10 mouse cellular contexts compared by ENCODE assay signal in genomic region chr10:63113027-63113604, GRCm38 (mm10). TPM values are rescaled to one million over a fixed set of nuclear protein-coding genes. Genes with fewer than 3 reads are reported as not detected.
DNase-seq lines count a peak whose midpoint lies in the region; ATAC-seq lines count a peak whose summit lies in the region.
"Had no signal": no experiment of that assay in that cellular context is flagged by ENCODE, and none has a peak within 500 bp of the region (broad histone marks: within the 10 kb centered on the region; RNA-seq: fewer than 3 reads in every experiment).

No protein-coding gene starts in this region.

- DNase-seq in lung, postnatal 25 days (ENCODE audit: low spot score): no peak
- DNase-seq in embryonic facial prominence, embryonic 14.5 days (ENCODE audit: low spot score): peak; percentile 48
- DNase-seq in retina, postnatal 1 day: peak; percentile 77
- no peak for DNase-seq in spleen, postnatal 10 days (ENCODE audit: low spot score in 2 of 2)
- no peak for DNase-seq in spleen, postnatal 4 days (ENCODE audit: low spot score in 2 of 2)

- H3K4me1 ChIP-seq in forebrain, embryonic 13.5 days: no peaks in the 10 kb centered on the region
- no peaks in the 10 kb centered on the region for H3K4me1 ChIP-seq in forebrain, embryonic 12.5 days
- H3K4me1 ChIP-seq in lung, embryonic 16.5 days (replicated peaks; ENCODE audit: control insufficient read depth, insufficient read depth, low read length): no peaks in the 10 kb centered on the region
- no peaks in the 10 kb centered on the region for H3K4me1 ChIP-seq in embryonic facial prominence, embryonic 14.5 days (ENCODE audit: control insufficient read depth, insufficient read depth, low read length)
- H3K4me1 ChIP-seq: limb, embryonic 12.5 days had no signal

- 51% methylated on average over 5 of the region's 5 CpGs for WGBS in forebrain, embryonic 13.5 days
- 55% methylated on average over 5 of the region's 5 CpGs for WGBS in forebrain, embryonic 12.5 days
- WGBS in lung, embryonic 16.5 days: 40% methylated on average over 5 of the region's 5 CpGs
- WGBS in embryonic facial prominence, embryonic 14.5 days: 52% methylated on average over 5 of the region's 5 CpGs

- no peak overlapping the region for H3K4me3 ChIP-seq in forebrain, embryonic 13.5 days
- H3K4me3 ChIP-seq in forebrain, embryonic 12.5 days (replicated peaks): no peak overlapping the region
- no peak overlapping the region for H3K4me3 ChIP-seq in lung, embryonic 16.5 days (ENCODE audit: low read length)
- H3K4me3 ChIP-seq in embryonic facial prominence, embryonic 14.5 days (ENCODE audit: low read depth, low read length): no peak overlapping the region
- H3K4me3 ChIP-seq: limb, embryonic 12.5 days had no signal

- H3K36me3 ChIP-seq in forebrain, embryonic 13.5 days (ENCODE audit: poor library complexity, severe bottlenecking): no peaks in the 10 kb centered on the region
- no peaks in the 10 kb centered on the region for H3K36me3 ChIP-seq in forebrain, embryonic 12.5 days (replicated peaks)
- H3K36me3 ChIP-seq in lung, embryonic 16.5 days (ENCODE audit: control insufficient read depth, insufficient read depth, low read length): no peaks in the 10 kb centered on the region
- no peaks in the 10 kb centered on the region for H3K36me3 ChIP-seq in embryonic facial prominence, embryonic 14.5 days (ENCODE audit: control insufficient read depth, insufficient read depth, low read length)
- H3K36me3 ChIP-seq: limb, embryonic 12.5 days had no signal

- no peaks in the 10 kb centered on the region for H3K9me3 ChIP-seq in forebrain, embryonic 13.5 days (replicated peaks)
- no peaks in the 10 kb centered on the region for H3K9me3 ChIP-seq in forebrain, embryonic 12.5 days
- peaks cover 4% of the 10 kb centered on the region for H3K9me3 ChIP-seq in lung, embryonic 16.5 days (ENCODE audit: control insufficient read depth, low read length)
- H3K9me3 ChIP-seq in embryonic facial prominence, embryonic 14.5 days (ENCODE audit: control insufficient read depth, low read length): 0 out of 2 replicates have a peak, but pooled peaks cover 3% of the 10 kb centered on the region
- H3K9me3 ChIP-seq: limb, embryonic 12.5 days had no signal

- H3K27ac ChIP-seq in forebrain, embryonic 13.5 days: no peak overlapping the region
- no peak overlapping the region for H3K27ac ChIP-seq in forebrain, embryonic 12.5 days
- no peak overlapping the region for H3K27ac ChIP-seq in lung, embryonic 16.5 days (ENCODE audit: low read length)
- no peak overlapping the region for H3K27ac ChIP-seq in embryonic facial prominence, embryonic 14.5 days (replicated peaks; ENCODE audit: low read depth, low read length)
- H3K27ac ChIP-seq: limb, embryonic 12.5 days had no signal

- H3K4me2 ChIP-seq in forebrain, embryonic 13.5 days: no peak overlapping the region
- H3K4me2 ChIP-seq in forebrain, embryonic 12.5 days: no peak overlapping the region
- no peak overlapping the region for H3K4me2 ChIP-seq in lung, embryonic 16.5 days (ENCODE audit: low read depth, low read length)
- no peak overlapping the region for H3K4me2 ChIP-seq in embryonic facial prominence, embryonic 14.5 days (ENCODE audit: low read depth, low read length)
- H3K4me2 ChIP-seq: heart, embryonic 11.5 days; limb, embryonic 12.5 days had no signal

- no peaks in the 10 kb centered on the region for H3K27me3 ChIP-seq in forebrain, embryonic 13.5 days
- H3K27me3 ChIP-seq in forebrain, embryonic 12.5 days: no peaks in the 10 kb centered on the region
- H3K27me3 ChIP-seq in lung, embryonic 16.5 days (ENCODE audit: control insufficient read depth, insufficient read depth, low read depth, low read length): no peaks in the 10 kb centered on the region
- H3K27me3 ChIP-seq in embryonic facial prominence, embryonic 14.5 days (replicated peaks; ENCODE audit: control insufficient read depth, insufficient read depth, low read length): no peaks in the 10 kb centered on the region
- H3K27me3 ChIP-seq: limb, embryonic 12.5 days had no signal

- no peak overlapping the region for H3K9ac ChIP-seq in forebrain, embryonic 13.5 days
- no peak overlapping the region for H3K9ac ChIP-seq in forebrain, embryonic 12.5 days
- no peak overlapping the region for H3K9ac ChIP-seq in lung, embryonic 16.5 days (ENCODE audit: low read length)
- H3K9ac ChIP-seq in embryonic facial prominence, embryonic 14.5 days (ENCODE audit: low read depth, low read length): no peak overlapping the region
- H3K9ac ChIP-seq: limb, embryonic 12.5 days had no signal

- ATAC-seq in forebrain, embryonic 13.5 days: 0 out of 2 replicates have a peak, but pooled peaks have one; percentile 30
- ATAC-seq in forebrain, embryonic 12.5 days (ENCODE audit: low FRiP score): no peak
- peak; percentile 34; the same call in 1 of the 2 replicates for ATAC-seq in lung, embryonic 16.5 days (ENCODE audit: low read depth)
- no peak for ATAC-seq in embryonic facial prominence, embryonic 14.5 days (ENCODE audit: low read depth)

RNA-seq across cellular contexts. Expression of gene Atoh7, which starts 13.7 kb away (rescaled TPM):
- polyA plus RNA-seq in forebrain, embryonic 13.5 days (2015; fragmentation: Nextera tagmentation; extraction: Ambion mirVana): 0.63 and 1.0 TPM in 2 replicates
- polyA plus RNA-seq in forebrain, embryonic 12.5 days (2016; fragmentation: Nextera tagmentation; extraction: Ambion mirVana): 0.47 and 0.79 TPM in 2 replicates
- not detected in 2 replicates for polyA plus RNA-seq in lung, embryonic 16.5 days (2015; fragmentation: Nextera tagmentation; extraction: Ambion mirVana)
- polyA plus RNA-seq in embryonic facial prominence, embryonic 14.5 days (2014; fragmentation: Nextera tagmentation; extraction: Ambion mirVana): 1.1 TPM in 1 of 2 replicates, not detected in the other
- polyA plus RNA-seq: heart, embryonic 11.5 days had no signal

RNA-seq across cellular contexts. Expression of gene Pbld1, which starts 53.2 kb away (rescaled TPM):
- 1.7 and 1.8 TPM in 2 replicates for polyA plus RNA-seq in forebrain, embryonic 13.5 days (2015; fragmentation: Nextera tagmentation; extraction: Ambion mirVana)
- polyA plus RNA-seq in forebrain, embryonic 12.5 days (2016; fragmentation: Nextera tagmentation; extraction: Ambion mirVana): 1.1 and 1.2 TPM in 2 replicates
- polyA plus RNA-seq in lung, embryonic 16.5 days (2015; fragmentation: Nextera tagmentation; extraction: Ambion mirVana): 1.1 TPM in 2 replicates
- 0.56 and 0.58 TPM in 2 replicates for polyA plus RNA-seq in embryonic facial prominence, embryonic 14.5 days (2014; fragmentation: Nextera tagmentation; extraction: Ambion mirVana)

Comparison
In these comparisons a context has a peak if more than half of its experiments do, and no peak if none do; other contexts are left out.
1. ATAC-seq: peak in forebrain, embryonic 13.5 days (single experiment) and lung, embryonic 16.5 days (single experiment); none in forebrain, embryonic 12.5 days (single experiment) and embryonic facial prominence, embryonic 14.5 days (single experiment).
2. DNase-seq: peak in embryonic facial prominence, embryonic 14.5 days (single experiment) and retina, postnatal 1 day (single experiment); none in lung, postnatal 25 days (single experiment), spleen, postnatal 10 days (0 of 2) and spleen, postnatal 4 days (0 of 2).